22 mouse cellular contexts compared by ENCODE assay signal in the genomic region with DNA sequence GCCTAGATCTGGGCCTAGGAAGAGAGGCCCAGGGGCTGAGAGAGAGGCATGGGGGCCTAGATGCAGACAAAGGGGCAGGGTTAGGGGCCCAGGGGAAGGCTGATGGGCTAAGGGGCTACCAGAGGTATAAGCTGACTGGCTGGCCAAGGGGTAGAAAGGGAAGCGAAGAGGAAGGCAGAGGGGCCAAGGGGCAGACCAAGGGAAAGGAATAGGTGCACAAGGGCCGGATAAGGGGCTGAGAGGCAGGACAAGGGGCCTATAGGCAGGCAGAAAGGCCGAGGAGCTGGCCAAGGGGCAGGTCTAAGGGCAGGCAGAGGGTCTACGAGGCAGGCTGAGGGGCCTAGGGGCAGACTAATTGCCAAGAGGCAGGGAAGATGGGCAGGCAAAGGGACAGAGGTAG. TPM values are rescaled to one million over a fixed set of nuclear protein-coding genes. Genes with fewer than 3 reads are reported as not detected.
"Had no signal": no experiment of that assay in that cellular context is flagged by ENCODE, and none has a peak within 500 bp of the region (broad histone marks: within the 10 kb centered on the region; RNA-seq: fewer than 3 reads in every experiment).

No protein-coding gene starts in this region.

- DNase-seq: left cerebral cortex, postnatal 4 days; liver; liver, embryonic 13.5 days; liver, postnatal 0 days; lung, adult 18-20 months; lung, adult 2 months; lung, embryonic 14.5 days; lung, postnatal 10 days; lung, postnatal 14 days; lung, postnatal 36 days; lung, postnatal 4 days; midbrain, embryonic 14.5 days had no signal

RNA-seq across cellular contexts. Expression of gene Tex13b, which starts 26.7 kb away (rescaled TPM):
- total RNA-seq: left cerebral cortex, postnatal 10 days; left cerebral cortex, postnatal 14 days; left cerebral cortex, postnatal 25 days; left cerebral cortex, postnatal 36 days; left cerebral cortex, postnatal 4 days; liver, adult 2 months; megakaryocyte progenitor cell, adult 5-6 weeks; megakaryocyte, adult 5-6 weeks; megakaryocyte-erythroid progenitor cell, adult 5-6 weeks; midbrain, postnatal 0 days; monocyte, adult 5-6 weeks had no signal
